Mouse (Mus musculus) cerebellum, adult 8-10 months (tissue): ENCODE data around the gene Entpd2.

Source experiments
- DNase-seq: peaks from one replicate; pipeline ENCODE4 v3.0.0; 2022

Entpd2 gene

DNA sequence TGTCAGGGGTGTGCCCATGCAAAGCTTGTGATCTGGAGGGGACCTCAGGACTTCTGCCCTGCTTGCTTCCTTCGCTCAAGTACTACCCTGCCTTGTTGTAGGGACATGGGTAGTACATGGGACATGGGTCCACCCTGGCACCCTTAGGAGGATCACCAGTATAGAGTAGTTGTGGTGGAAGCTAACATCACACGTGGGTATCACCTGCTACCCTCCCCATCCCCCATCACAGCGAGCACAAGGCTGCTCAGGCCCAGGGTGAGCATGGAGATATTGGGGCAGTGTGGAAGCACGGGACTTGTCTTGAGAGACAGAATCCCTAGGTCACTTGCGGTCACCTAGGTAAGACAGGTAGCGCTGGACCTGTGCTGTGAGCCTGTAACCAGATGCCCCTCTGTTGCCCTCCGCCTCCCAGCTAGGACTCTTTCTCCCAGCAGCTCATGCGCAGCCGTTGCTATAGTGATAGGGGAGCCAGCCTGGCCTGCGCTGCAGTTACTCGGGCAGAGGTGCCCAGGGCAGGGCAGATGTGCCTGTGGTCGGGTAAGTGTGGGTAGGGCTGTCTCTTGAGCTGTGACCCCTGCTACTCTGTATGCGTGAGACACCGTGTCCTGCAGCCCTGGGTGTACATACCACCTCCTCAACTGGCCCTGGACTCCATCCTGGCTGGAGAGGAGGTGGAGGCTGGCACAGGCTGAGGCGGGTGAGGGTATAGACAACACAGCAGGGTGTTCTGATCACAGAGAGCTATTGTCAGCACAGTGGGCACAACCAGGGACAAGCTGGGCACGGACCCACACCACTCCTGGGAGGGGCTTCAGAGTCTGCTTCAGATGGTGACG is 34.9 kb downstream of the Entpd2 start:
- DNase-seq, result peak; percentile 50

DNA sequence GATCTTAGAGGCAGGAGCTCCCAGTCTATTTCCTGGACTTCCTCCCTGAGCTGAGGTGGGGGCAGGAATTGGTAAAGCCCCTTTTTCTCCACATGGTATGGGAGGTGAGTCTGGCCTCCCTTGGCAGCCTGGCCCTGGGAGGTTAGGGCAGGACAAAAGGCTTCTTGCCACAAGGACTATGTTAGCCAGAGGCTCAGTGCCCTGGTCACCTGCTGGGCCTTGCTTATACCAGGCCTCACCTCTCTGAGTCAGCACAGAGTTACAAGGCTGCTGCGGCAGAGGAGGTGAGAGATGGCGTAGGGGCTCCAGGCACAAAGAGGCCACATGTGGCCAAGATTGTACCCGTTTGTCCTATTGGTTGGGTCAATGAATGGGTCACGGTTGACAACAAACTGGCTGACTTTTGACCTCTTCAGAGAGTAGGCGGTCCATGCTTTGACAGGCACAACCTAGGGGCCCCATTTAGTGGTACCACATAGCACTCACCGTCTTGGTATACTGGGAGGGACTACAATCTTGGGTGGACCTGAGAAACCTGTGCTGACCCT is 35.7 kb downstream of the Entpd2 start:
- DNase-seq, result no peak

DNA sequence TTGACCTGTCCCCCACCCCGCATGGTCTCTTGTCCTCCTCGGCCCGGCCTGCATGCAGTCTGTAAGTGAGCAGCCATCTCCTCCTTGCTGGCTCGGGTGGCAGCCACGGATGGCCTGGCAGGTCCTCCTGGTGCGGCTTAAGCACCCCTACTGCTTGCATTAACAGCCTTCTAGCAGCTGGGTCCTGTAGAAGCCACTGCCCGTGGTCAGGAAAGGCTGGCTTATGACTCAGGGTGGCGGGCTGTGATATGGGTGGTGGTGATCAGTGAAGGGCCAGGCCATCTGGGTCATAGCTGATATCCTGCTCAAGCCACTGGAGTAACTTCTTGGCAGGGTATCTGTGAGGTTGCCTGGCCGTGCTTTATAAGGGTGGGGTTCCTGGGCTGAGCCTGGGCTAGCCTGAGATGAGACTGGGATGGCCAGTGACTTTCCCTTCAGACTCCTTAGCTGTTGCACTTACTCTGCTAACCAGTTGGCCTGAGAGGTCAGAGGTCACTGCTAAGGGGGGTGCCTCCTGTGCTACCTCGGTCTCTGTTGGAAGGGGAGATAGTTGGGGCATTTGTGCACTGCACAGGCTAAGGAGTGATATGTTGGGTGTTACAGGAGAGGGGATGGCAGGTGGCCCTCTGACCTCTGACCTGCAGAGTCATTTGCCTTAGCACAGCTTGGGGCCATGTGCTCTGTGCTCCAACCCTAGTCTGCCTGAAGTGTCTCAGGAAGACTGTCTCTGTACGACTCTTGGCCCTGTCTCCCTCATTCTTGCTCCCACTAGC is 36.8 kb downstream of the Entpd2 start:
- no peak for DNase-seq

DNA sequence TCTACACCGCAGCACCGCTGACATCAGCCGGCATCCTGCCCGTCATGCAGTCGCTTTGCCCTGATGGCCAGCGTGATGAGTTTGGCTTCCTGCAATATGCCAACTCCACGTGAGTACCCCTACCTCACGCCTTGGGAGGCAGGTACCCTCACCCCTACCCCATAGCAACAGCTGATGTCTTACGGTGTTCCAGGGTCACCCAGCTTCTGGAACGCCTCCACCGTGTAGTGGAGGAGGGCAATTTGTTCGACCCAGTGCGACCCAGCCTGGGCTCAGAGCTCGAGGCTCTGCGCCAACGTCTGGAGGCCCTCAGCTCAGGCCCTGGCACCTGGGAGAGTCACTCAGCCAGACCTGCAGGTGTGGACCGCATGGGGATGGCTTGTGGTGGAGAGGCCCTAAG is 37.4 kb downstream of the Entpd2 start:
- DNase-seq, result no peak

DNA sequence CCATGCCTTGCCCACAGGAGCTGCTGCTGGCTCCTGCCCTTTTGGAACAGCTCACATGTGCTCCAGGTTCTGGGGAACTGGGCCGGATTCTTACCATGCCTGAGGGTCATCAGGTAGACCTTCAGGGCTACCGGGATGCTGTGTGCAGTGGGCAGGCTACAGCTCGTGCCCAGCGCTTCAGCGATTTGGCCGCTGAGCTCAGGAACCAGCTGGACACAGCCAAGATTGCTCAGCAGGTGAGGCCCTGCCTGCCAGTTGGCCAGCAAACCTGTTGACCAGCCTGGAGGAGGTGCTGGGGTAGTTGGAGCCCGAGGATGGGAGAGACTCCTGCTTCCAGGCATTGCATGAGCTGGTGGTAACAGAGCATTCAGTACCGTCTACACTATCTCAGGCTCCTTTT is 38.6 kb downstream of the Entpd2 start:
- peak; percentile 94 for DNase-seq

DNA sequence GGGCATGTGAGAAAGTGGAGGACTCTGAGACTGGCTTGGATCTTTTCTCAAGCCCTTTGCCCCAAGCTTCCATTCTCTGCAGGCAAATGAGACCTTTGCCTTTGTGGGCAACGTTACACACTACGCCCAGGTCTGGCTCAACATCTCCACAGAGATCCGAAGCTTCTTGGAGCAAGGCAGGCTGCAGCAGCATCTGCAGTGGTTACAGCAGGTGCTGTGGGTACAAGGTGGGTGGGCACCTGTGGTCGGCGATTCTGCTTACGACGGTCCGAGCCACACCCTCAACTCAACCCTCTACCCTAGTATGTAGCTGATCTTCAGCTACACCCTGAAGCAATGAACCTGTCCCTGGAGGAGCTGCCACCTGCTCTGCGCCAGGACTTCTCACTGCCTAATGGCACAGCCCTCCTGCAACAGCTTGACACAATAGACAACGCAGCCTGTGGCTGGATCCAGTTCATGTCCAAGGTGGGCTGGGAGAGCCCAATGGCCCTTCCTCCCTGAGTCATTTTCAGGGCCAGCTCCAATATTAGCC is 40.7 kb downstream of the Entpd2 start:
- no peak for DNase-seq

DNA sequence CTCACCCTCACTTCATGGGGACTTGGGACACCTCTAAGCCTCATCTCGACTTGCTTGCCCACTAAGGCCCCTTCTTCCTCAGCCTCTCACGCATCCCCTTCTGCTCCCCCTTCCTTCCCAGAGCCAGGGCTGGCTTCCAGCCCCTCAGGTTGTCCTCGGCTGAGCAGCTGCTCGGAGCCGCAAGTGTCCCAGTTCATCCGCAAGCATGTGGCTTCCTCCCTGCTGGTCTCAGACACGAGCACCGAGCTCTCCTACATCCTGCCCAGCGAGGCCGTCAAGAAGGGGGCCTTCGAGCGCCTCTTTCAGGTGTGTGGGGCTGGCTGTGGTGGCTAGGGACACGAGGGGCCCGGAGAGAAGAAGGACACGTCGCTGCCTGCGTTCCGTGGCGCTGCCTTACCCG is 45.4 kb downstream of the Entpd2 start:
- no peak for DNase-seq

DNA sequence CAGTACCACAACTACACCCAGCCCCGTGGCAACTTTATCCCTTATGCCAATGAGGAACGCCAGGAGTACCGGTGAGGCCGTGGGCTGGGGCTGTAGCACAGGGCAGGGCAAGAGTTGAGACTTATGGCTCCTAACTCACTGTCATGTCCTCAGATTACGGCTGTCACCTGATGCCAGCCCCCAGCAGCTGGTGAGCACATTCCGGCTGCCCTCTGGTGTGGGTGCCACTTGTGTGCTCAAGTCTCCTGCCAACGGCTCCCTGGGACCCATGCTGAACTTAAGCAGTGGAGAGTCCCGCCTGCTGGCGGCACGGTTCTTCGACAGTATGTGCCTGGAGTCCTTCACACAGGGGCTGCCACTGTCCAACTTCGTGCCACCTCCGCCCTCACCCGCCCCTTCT is 47.0 kb downstream of the Entpd2 start:
- no peak for DNase-seq
